Mouse (Mus musculus): ENCODE results near the gene Mfsd4a. TPM values are rescaled to one million over a fixed set of nuclear protein-coding genes. Genes with fewer than 3 reads are reported as not detected.

The Mfsd4a gene
- total and polyA plus RNA-seq, 2 experiments from 2014 or later: 4.5 to 6.4 TPM

- no peak overlapping the region for H3K9ac ChIP-seq (replicated peaks; ENCODE audit: low read depth, low read length)
- peak; percentile 84 for ATAC-seq (ENCODE audit: insufficient read depth, low read depth)
- H3K4me3 ChIP-seq (ENCODE audit: low read depth, low read length): no peak overlapping the region
- H3K4me2 ChIP-seq (ENCODE audit: low read depth, low read length): no peak overlapping the region
- peak overlapping the region; percentile 65 for H3K27ac ChIP-seq (ENCODE audit: low read depth)
- 22% methylated on average over 11 of the region's 11 CpGs for WGBS
- no peaks in the 10 kb centered on the region for H3K9me3 ChIP-seq (replicated peaks; ENCODE audit: control insufficient read depth, low read length)
- H3K36me3 ChIP-seq (replicated peaks; ENCODE audit: control insufficient read depth, insufficient read depth, low read length): no peaks in the 10 kb centered on the region
- TF ChIP-seq CTCF (IDR thresholded peaks at IDR 0.05; ENCODE audit: low read depth) (no peak), EP300 (IDR thresholded peaks at IDR 0.05; ENCODE audit: low read depth) (peak; percentile 60; the same call in 1 of the 2 replicates)
- no peaks in the 10 kb centered on the region for H3K27me3 ChIP-seq (ENCODE audit: control insufficient read depth, insufficient read depth, low read length)
- peak; percentile 74 for DNase-seq (ENCODE audit: low spot score)
- H3K4me1 ChIP-seq (ENCODE audit: control insufficient read depth, insufficient read depth): peaks cover 16% of the 10 kb centered on the region
Observed at GRCm38 (mm10) chr1:132095356-132096004, 27.6 kb upstream of the Mfsd4a start.

GRCm38 (mm10) chr1:132093269-132093668 lies 25.4 kb upstream of the Mfsd4a start:
- Histone ChIP-seq H3K27ac (ENCODE audit: low read depth) (no peak overlapping the region), H3K4me2 (ENCODE audit: low read depth, low read length) (no peak overlapping the region), H3K4me3 (ENCODE audit: low read depth, low read length) (no peak overlapping the region), H3K9ac (replicated peaks; ENCODE audit: low read depth, low read length) (no peak overlapping the region), H3K27me3 (ENCODE audit: control insufficient read depth, insufficient read depth, low read length) (no peaks in the 10 kb centered on the region), H3K36me3 (replicated peaks; ENCODE audit: control insufficient read depth, insufficient read depth, low read length) (no peaks in the 10 kb centered on the region), H3K9me3 (replicated peaks; ENCODE audit: control insufficient read depth, low read length) (no peaks in the 10 kb centered on the region), H3K4me1 (ENCODE audit: control insufficient read depth, insufficient read depth) (peaks cover 16% of the 10 kb centered on the region)
- WGBS: 92% methylated on average over 4 of the region's 4 CpGs
- ATAC-seq (ENCODE audit: insufficient read depth, low read depth): no peak
- no peak for TF ChIP-seq EP300 (IDR thresholded peaks at IDR 0.05; ENCODE audit: low read depth)
- TF ChIP-seq CTCF (IDR thresholded peaks at IDR 0.05; ENCODE audit: low read depth): no peak
- no peak for DNase-seq (ENCODE audit: low spot score)

GRCm38 (mm10) chr1:132090266-132090665 lies 22.4 kb upstream of the Mfsd4a start:
- H3K27ac ChIP-seq (ENCODE audit: low read depth): no peak overlapping the region
- no peaks in the 10 kb centered on the region for H3K9me3 ChIP-seq (replicated peaks; ENCODE audit: control insufficient read depth, low read length)
- H3K4me1 ChIP-seq (ENCODE audit: control insufficient read depth, insufficient read depth): peaks cover 2% of the 10 kb centered on the region
- H3K4me3 ChIP-seq (ENCODE audit: low read depth, low read length): no peak overlapping the region
- no peaks in the 10 kb centered on the region for H3K27me3 ChIP-seq (ENCODE audit: control insufficient read depth, insufficient read depth, low read length)
- H3K36me3 ChIP-seq (replicated peaks; ENCODE audit: control insufficient read depth, insufficient read depth, low read length): no peaks in the 10 kb centered on the region
- DNase-seq (ENCODE audit: low spot score) (no peak), ATAC-seq (ENCODE audit: insufficient read depth, low read depth) (no peak)
- no peak overlapping the region for H3K4me2 ChIP-seq (ENCODE audit: low read depth, low read length)
- no peak overlapping the region for H3K9ac ChIP-seq (replicated peaks; ENCODE audit: low read depth, low read length)
- 66% methylated on average over 4 of the region's 4 CpGs for WGBS
- no peak for TF ChIP-seq EP300 (IDR thresholded peaks at IDR 0.05; ENCODE audit: low read depth)
- no peak for TF ChIP-seq CTCF (IDR thresholded peaks at IDR 0.05; ENCODE audit: low read depth)

DNA sequence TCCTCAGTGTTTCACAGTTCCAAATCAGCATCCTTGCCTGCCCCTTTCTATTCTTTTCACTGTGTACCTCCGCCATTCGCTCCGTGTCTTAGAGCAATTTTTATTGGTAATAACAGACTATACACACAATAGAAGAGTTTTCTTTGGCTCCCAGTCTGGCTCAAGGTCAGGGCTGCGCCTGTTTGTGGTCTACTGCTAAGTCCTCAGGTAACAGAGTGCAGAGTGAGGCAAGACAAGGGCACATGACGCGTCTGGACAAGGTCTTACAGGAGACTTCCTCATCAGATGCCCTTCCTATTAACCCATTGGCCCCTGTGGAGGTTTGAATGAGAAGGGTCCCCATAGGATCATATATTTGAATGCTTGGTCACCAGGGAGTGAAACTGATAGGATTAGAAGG lies 21.9 kb upstream of the Mfsd4a start:
- no peaks in the 10 kb centered on the region for H3K4me1 ChIP-seq (ENCODE audit: control insufficient read depth, insufficient read depth)
- 79% methylated on average over 6 of the region's 6 CpGs for WGBS

GRCm38 (mm10) chr1:132088181-132088671 lies 20.4 kb upstream of the Mfsd4a start:
- no peak for TF ChIP-seq CTCF (IDR thresholded peaks at IDR 0.05; ENCODE audit: low read depth)
- no peak for TF ChIP-seq EP300 (IDR thresholded peaks at IDR 0.05; ENCODE audit: low read depth)
- Histone ChIP-seq H3K4me1 (ENCODE audit: control insufficient read depth, insufficient read depth) (no peaks in the 10 kb centered on the region), H3K4me3 (ENCODE audit: low read depth, low read length) (no peak overlapping the region), H3K9ac (replicated peaks; ENCODE audit: low read depth, low read length) (no peak overlapping the region), H3K27ac (ENCODE audit: low read depth) (no peak overlapping the region), H3K27me3 (ENCODE audit: control insufficient read depth, insufficient read depth, low read length) (no peaks in the 10 kb centered on the region), H3K4me2 (ENCODE audit: low read depth, low read length) (no peak overlapping the region), H3K36me3 (replicated peaks; ENCODE audit: control insufficient read depth, insufficient read depth, low read length) (no peaks in the 10 kb centered on the region), H3K9me3 (replicated peaks; ENCODE audit: control insufficient read depth, low read length) (no peaks in the 10 kb centered on the region)
- no peak for ATAC-seq (ENCODE audit: insufficient read depth, low read depth)
- no peak for DNase-seq (ENCODE audit: low spot score)
- 68% methylated on average over 5 of the region's 5 CpGs for WGBS

More for the DNA sequence above, 21.9 kb upstream of the Mfsd4a start:
- Histone ChIP-seq H3K27me3 (ENCODE audit: control insufficient read depth, insufficient read depth, low read length) (no peaks in the 10 kb centered on the region), H3K9me3 (replicated peaks; ENCODE audit: control insufficient read depth, low read length) (no peaks in the 10 kb centered on the region), H3K27ac (ENCODE audit: low read depth) (no peak overlapping the region), H3K4me2 (ENCODE audit: low read depth, low read length) (no peak overlapping the region), H3K9ac (replicated peaks; ENCODE audit: low read depth, low read length) (no peak overlapping the region), H3K36me3 (replicated peaks; ENCODE audit: control insufficient read depth, insufficient read depth, low read length) (no peaks in the 10 kb centered on the region), H3K4me3 (ENCODE audit: low read depth, low read length) (no peak overlapping the region)
- no peak for DNase-seq (ENCODE audit: low spot score)
- ATAC-seq (ENCODE audit: insufficient read depth, low read depth): no peak
- no peak for TF ChIP-seq EP300 (IDR thresholded peaks at IDR 0.05; ENCODE audit: low read depth)
- TF ChIP-seq CTCF (IDR thresholded peaks at IDR 0.05; ENCODE audit: low read depth): no peak

All from heart, postnatal 0 days (tissue).